Mouse (Mus musculus) c-Kit-negative CD71-positive TER-119-positive erythroid progenitor cells, embryonic 14.5 days (primary cell): ENCODE data around the gene Olfr824.
"Not testable (repeated sequence)": the region's sequence is repeated elsewhere in the genome, so short reads cannot be mapped to it uniquely, and the experiment has no call there.

Experiments used
- DNase-seq: peaks from one replicate; pipeline ENCODE4 v3.0.0-alpha.2; 2013; ENCODE audit warnings: low read depth, low spot score

Olfr824 gene

GRCm38 (mm10) chr10:130129900-130130299 is at the start of gene Olfr824:
Gene Olfr824, minus strand, starts transcription at chr10:130130000.
- not testable (repeated sequence) for DNase-seq

DNA sequence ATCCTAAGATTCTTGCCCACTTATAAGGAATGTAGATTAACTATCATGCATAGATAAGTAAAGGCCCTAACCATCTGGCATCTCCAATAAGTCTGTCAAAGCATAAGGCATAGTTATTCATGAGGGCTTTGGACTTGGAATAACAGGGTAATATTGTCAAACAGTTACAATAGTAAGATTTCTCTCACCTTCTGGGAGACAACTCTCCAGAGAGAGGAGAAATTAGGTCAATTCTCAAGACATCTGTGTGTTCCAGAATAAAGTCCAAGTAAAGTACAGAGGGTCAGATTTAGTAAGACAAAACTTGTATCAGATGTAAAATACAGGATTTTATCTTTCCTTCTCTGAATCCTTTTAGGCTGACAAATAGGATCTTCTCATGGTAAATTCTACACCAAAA is 36.9 kb upstream of the Olfr824 start, which contains the start of gene Olfr825:
Gene Olfr825, minus strand, starts transcription at position 101 of the 400 bp plus-strand sequence.
- no peak for DNase-seq

DNA sequence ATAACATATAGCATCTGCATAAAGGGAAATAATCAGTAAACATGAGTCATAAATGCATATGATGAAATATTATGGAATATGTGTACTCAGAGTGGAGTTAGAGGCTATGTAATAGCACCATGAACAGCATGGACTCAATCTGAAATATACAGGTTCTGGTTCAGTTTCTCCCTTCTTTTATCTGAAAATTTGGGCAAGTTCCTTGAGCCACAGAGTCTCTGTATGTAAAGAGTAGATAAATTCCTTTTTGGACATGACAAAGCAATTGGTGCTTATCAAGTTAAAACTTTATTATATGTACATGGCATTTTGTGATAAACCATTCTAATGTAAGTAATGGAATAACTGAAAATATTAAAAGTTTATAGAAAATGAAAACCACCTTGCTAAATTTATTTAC is 35.4 kb upstream of the Olfr824 start:
- DNase-seq: no peak

GRCm38 (mm10) chr10:130144121-130144520 is 14.3 kb upstream of the Olfr824 start:
- DNase-seq: no peak

DNA sequence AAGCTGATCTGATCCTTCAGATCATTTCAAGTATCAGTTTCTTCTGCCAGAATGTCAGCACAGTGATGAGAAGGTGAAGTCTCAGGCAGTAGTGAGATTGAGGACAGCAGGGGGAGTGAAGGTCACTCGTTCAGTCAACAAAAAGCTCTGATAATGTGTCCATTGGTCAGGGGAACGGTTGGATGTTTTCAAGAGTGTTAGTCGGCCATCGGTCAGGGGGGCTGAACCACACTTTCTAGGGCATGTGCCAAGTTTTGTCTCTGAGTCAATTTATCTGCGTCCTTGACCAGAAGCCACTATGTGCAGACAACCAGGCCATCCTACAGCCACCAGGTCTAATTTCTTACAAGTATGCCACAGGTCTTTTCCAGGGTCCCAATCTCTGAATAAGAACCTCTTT is 12.7 kb upstream of the Olfr824 start:
- not testable (repeated sequence) for DNase-seq

DNA sequence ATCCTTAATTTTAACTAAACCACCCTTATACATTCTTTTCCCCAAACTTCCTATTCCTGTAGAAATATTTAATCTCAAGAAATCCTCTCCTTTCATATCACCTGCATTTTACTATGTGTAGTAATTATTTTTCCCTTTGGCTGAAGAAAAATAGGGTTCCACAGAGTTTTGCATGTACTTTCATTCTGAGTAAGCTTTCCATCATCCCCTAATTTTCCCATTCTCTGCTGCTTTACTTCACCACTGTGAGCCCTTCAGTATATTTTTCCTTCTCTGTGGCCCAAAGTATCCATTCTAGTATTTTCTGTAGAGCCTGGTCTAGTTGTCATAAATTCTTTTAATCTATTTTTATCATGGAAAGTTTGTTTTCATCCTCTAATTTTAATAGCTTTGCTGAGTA is 5.0 kb upstream of the Olfr824 start:
- DNase-seq: no peak

GRCm38 (mm10) chr10:130116045-130116444 is 13.8 kb downstream of the Olfr824 start:
- DNase-seq: not testable (repeated sequence)

DNA sequence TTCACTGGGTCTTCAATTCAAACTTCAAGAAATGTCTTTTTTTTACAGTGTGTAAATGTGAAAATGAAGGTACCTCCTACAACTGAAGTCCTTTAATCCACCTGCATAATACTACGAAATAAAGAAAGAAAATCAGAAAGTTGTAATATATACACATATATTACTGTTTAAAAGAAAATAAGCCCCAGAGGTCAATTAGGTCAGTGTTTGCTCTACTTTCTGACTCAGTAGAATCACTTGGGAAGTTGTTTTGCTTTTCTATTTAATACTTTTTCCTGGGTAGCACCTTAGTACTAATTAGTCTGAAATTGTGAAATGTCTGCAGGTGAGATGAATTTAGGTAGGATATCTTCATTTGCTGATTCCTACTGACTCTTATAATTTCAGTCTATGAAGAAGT is 14.5 kb downstream of the Olfr824 start, which contains the start of gene Olfr823:
Gene Olfr823, minus strand, starts transcription at position 101 of the 400 bp plus-strand sequence.
- not testable (repeated sequence) for DNase-seq

DNA sequence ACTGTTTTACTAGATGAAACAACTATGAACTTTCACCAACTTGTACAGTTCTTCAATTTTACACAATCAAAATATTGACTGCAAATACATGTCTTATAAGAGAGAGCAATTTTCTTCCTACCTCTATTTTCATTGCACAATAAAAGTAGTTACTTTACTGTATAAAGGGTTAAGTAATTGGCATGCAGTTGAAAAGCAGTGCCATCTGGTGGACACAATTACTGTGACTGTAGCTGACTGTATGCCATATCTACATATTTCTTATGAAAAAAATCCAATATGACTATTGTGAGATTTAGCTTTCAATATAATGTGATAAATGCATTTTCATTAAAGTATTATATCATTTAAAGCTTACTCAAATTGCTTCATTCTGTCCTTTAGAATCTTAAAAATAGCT is 33.7 kb downstream of the Olfr824 start:
- DNase-seq: no peak

DNA sequence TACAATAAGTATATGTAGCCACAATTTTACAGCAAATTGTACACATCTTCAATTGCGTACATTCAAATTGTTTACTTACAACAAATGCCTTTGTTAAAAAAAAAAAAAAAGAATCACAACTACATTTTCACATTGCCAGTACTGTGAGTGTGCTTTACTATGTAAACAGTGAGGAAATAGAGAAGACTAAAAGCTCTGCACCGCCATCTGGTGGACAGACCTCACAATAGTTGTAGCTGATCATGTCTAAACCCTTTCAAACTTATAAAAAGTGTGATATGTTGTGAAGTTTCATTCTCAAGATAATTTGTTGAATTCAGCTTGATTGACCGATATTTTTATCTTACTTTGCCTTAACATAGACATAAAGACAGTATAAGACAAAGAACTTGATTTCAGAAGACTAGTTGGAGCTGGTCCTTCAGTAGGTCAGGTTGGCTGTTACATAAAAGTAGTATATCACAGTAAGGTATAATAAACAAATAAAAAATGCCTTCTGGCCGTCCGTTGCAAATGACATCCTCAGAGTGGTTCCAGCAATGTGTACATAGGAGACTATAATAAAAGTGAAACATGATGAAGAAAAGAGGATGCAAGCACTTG is 36.9 kb downstream of the Olfr824 start:
- DNase-seq: peak; percentile 5
